Mouse (Mus musculus) gastrocnemius, adult 18-20 months (tissue): ENCODE measurements at regions not wholly inside any gene's neighbourhood (a gene's known extent, or its start where the extent isn't known, plus 50 kb on each side); places are given as distances from the start of the nearest gene placed in this dataset.
A peak's percentile ranks its signal among the peaks of the same experiment; 100 is the strongest.

Experiments
- DNase-seq: peaks from one replicate; pipeline ENCODE4 v3.0.0; 2021; ENCODE audit warnings: low spot score
- microRNA-seq: library from miRNA; unstranded; fragments of <30 nt; microRNA quantifications from one replicate; pipeline ENCODE4 v1.2.0, GENCODE M21; 2021

DNA sequence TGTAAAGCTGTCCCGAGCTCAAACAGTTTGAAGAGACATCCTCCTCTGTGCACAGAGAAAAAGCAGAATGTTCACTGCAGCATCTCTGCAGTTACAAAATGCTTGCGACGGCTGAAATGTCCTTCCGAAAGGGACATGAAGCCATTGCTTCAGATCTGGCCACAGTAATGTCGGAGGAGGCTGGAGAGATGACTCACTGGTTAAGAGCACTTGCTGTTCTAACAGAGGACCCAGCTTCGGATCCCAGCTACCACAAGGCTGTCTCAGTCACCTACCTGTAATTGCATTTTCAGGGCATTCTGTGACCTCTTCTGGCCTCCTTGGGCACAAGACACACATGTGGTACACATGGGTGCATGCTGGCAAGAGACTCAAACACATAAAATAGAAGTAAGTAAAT lies 63.5 kb upstream of the Nr5a2 start:
- DNase-seq: no peak

DNA sequence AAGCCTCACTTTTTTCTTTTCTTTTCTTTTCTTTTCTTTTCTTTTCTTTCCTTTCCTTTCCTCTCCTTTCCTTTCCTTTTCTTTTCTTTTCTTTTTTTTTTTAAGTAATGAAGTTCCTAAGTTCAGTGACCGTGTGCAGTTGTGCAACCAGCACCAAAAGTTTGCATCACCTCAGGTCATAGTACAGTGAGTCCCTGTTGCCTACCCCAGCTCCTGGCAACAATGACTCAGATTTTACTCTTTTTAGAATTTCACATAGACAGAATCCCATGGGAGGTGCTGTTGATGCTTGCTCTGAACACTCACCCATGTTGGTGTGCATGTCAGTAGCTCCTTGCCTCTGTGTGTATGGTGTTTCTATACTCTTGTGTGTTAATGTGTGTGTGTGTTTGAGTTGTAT lies 60.3 kb upstream of the Nr5a2 start:
- DNase-seq: no peak

DNA sequence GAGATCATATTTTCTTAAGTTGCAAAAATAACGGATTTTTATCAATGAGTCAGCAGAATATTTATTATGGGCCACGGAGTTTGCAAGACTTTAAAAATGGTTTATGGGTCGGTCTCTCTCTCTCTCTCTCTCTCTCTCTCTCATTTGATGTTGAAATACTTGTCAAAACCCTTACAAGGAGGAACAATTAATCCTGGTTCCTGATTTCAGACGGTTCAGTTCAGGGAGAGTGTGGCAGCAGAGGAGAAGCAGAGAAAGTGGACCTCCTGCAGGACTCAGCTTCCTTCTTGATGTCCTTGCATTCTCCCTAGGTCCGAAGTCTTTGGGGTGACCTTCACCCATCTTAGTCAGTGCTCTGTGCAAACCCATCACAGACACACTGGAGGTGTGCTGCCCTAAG lies 57.4 kb upstream of the Nr5a2 start:
- no peak for DNase-seq

DNA sequence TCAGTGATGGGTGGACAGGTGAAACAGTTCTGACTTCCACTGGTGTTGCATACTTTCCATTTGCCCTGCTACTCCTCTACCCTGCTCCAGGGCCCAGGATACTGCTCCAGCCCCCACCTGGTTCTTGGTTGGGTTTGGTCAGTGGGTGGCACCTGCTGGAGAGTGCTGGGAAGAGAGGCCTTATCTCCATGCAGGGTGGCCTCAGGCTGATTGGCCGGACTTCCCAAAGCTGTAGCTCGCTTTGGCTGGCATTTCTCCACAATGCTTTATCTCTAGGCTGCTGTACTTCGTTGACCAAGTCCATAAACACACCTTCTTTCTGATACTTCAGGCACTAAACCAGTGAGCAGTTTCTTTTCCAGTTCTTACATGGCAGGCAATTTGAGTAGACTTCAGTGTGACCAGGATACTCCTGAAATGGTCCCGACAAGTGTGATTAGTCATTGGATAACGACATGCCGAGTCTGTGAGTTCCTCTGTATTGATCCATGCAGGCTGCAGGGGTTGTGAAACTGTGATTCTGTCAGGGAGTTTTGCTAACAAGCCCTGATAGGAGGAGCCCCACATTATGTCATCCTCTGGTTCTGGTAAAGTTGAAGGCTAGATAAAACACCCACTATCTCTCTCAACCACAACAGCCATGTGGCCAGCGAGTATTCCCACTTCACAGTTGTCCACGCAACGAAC lies 50.1 kb upstream of the Nr5a2 start:
- DNase-seq: no peak

Small RNA genes in the stretch of these regions (microRNA-seq; reads per million reads assigned to microRNA genes)
- gene Mir181a-1: 70.6 reads per million, percentile 55 among the genes with 10 or more reads in this experiment
- 2.4 reads per million for gene Mir181b-1
